Mouse (Mus musculus): ENCODE measurements around the gene Trappc11. TPM values are rescaled to one million over a fixed set of nuclear protein-coding genes. Genes with fewer than 3 reads are reported as not detected.

The Trappc11 gene
- polyA plus RNA-seq, 1 experiment, result 10.8 TPM

- Histone ChIP-seq H3ac (ENCODE audit: control insufficient read depth, insufficient read length, low read depth) (no peak overlapping the region), H3K79me3 (ENCODE audit: low read depth) (no peaks in the 10 kb centered on the region), H3K4me3 (ENCODE audit: insufficient read depth, poor library complexity, severe bottlenecking) (no peak overlapping the region), H3K36me3 (ENCODE audit: control insufficient read depth, insufficient read depth) (no peaks in the 10 kb centered on the region), H3K79me2 (ENCODE audit: control insufficient read depth, insufficient read depth) (no peaks in the 10 kb centered on the region), H3K27me3 (ENCODE audit: control insufficient read depth, insufficient read depth, insufficient read length) (no peaks in the 10 kb centered on the region)
- TF ChIP-seq CTCF (IDR thresholded peaks at IDR 0.05; ENCODE audit: control insufficient read depth, insufficient read depth, insufficient read length) (no peak), MAX (IDR thresholded peaks at IDR 0.05) (no peak), CEBPB (IDR thresholded peaks at IDR 0.05; ENCODE audit: low read depth) (no peak), MYOG (IDR thresholded peaks at IDR 0.05; ENCODE audit: control insufficient read depth, extremely low read depth, insufficient read length) (no peak), USF1 (IDR thresholded peaks at IDR 0.05; ENCODE audit: low read depth) (no peak), FOSL1 (IDR thresholded peaks at IDR 0.05; ENCODE audit: insufficient read depth, low read length, poor library complexity, severe bottlenecking) (no peak), MYOD1 (IDR thresholded peaks at IDR 0.05; ENCODE audit: control insufficient read depth, insufficient read length, low read depth) (no peak)
Observed at GRCm38 (mm10) chr8:47566551-47566950, 33.3 kb upstream of the Trappc11 start.

DNA sequence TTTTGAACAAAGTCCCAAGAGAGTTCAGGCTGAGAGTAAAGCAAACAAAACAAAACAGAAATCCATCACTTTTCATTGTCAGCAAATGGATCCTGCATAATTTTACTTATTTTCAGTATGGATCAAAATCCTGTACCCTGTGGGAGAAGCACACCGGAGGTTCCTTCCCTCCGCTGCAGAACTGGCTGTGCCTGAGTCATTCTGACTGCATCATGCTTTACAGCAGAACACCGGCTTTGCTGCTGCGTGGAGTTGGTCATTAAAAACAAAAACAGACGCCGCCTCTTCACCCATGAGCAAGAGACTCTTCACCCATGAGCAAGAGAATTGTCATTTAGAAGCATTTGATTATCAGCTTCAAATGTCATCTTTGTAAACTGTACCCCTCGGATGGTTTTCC, 27.5 kb upstream of the Trappc11 start:
- H3ac ChIP-seq (ENCODE audit: control insufficient read depth, insufficient read length, low read depth), result no peak overlapping the region
- H3K36me3 ChIP-seq (ENCODE audit: control insufficient read depth, insufficient read depth), result no peaks in the 10 kb centered on the region
- no peak overlapping the region for H3K4me3 ChIP-seq (ENCODE audit: insufficient read depth, poor library complexity, severe bottlenecking)
- no peaks in the 10 kb centered on the region for H3K79me2 ChIP-seq (ENCODE audit: control insufficient read depth, insufficient read depth)
- H3K27me3 ChIP-seq (ENCODE audit: control insufficient read depth, insufficient read depth, insufficient read length), result no peaks in the 10 kb centered on the region
- no peaks in the 10 kb centered on the region for H3K79me3 ChIP-seq (ENCODE audit: low read depth)
- TF ChIP-seq CEBPB (IDR thresholded peaks at IDR 0.05; ENCODE audit: low read depth), result no peak

DNA sequence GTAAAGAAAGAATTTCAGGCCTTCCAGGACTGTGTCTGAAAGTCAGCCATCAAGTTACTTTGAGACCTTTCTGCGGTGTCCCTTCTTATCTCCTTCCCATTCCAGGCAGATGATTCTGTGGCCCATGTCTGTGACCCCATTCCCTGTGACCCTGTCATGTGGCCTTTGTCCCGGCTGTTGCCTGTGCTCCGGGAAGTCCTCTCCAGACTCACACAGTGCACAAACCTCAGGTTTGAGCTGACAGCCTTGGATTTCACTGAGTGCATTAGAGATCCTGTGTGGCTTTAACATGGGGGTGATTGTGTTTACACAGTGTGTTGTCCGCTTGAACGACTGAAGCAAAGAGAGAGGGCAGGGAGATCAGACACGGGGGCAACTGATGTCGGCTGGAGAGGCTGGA, 25.0 kb upstream of the Trappc11 start:
- Histone ChIP-seq H3K27me3 (ENCODE audit: control insufficient read depth, insufficient read depth, insufficient read length) (no peaks in the 10 kb centered on the region), H3K4me3 (ENCODE audit: insufficient read depth, poor library complexity, severe bottlenecking) (no peak overlapping the region), H3ac (ENCODE audit: control insufficient read depth, insufficient read length, low read depth) (no peak overlapping the region), H3K36me3 (ENCODE audit: control insufficient read depth, insufficient read depth) (no peaks in the 10 kb centered on the region), H3K79me3 (ENCODE audit: low read depth) (no peaks in the 10 kb centered on the region), H3K79me2 (ENCODE audit: control insufficient read depth, insufficient read depth) (no peaks in the 10 kb centered on the region)
- no peak for TF ChIP-seq USF1 (IDR thresholded peaks at IDR 0.05; ENCODE audit: low read depth)
- TF ChIP-seq MYOD1 (IDR thresholded peaks at IDR 0.05; ENCODE audit: control insufficient read depth, insufficient read length, low read depth), result no peak
- no peak for TF ChIP-seq MAX (IDR thresholded peaks at IDR 0.05)
- no peak for TF ChIP-seq FOSL1 (IDR thresholded peaks at IDR 0.05; ENCODE audit: insufficient read depth, low read length, poor library complexity, severe bottlenecking)
- no peak for TF ChIP-seq CTCF (IDR thresholded peaks at IDR 0.05; ENCODE audit: control insufficient read depth, insufficient read depth, insufficient read length)
- TF ChIP-seq MYOG (IDR thresholded peaks at IDR 0.05; ENCODE audit: control insufficient read depth, extremely low read depth, insufficient read length), result no peak
- TF ChIP-seq CEBPB (IDR thresholded peaks at IDR 0.05; ENCODE audit: low read depth), result no peak

- Histone ChIP-seq H3K27me3 (ENCODE audit: control insufficient read depth, insufficient read depth, insufficient read length) (no peaks in the 10 kb centered on the region), H3K36me3 (ENCODE audit: control insufficient read depth, insufficient read depth) (peaks cover 7% of the 10 kb centered on the region), H3K79me3 (ENCODE audit: low read depth) (no peaks in the 10 kb centered on the region), H3K4me3 (ENCODE audit: insufficient read depth, poor library complexity, severe bottlenecking) (no peak overlapping the region), H3K79me2 (ENCODE audit: control insufficient read depth, insufficient read depth) (no peaks in the 10 kb centered on the region), H3ac (ENCODE audit: control insufficient read depth, insufficient read length, low read depth) (no peak overlapping the region)
- TF ChIP-seq CTCF (IDR thresholded peaks at IDR 0.05; ENCODE audit: control insufficient read depth, insufficient read depth, insufficient read length), result no peak
Observed at GRCm38 (mm10) chr8:47556446-47556845, 23.2 kb upstream of the Trappc11 start.

- H3K79me3 ChIP-seq (ENCODE audit: low read depth), result no peaks in the 10 kb centered on the region
Observed at GRCm38 (mm10) chr8:47553613-47554012, 20.3 kb upstream of the Trappc11 start.

DNA sequence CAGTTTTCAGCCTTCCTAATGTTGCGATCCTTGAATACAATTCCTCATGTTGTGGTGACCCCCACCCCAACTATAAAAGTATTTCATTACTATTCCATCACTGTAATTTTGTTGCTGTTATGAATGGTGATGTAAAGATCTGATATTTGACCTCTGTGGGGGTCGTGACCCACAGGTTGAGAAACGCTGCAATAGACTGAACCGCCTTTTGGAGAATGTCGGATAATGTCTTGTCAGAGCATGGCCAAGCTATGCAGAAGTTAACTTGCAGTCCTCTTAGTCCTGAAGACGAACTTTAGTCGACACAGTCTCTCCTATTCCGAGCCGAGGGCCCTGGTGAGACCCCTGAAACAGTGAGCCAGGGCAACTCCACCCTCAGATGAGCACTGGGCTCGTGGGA, 13.8 kb upstream of the Trappc11 start:
- Histone ChIP-seq H3K27me3 (ENCODE audit: control insufficient read depth, insufficient read depth, insufficient read length) (no peaks in the 10 kb centered on the region), H3K79me3 (ENCODE audit: low read depth) (no peaks in the 10 kb centered on the region), H3K36me3 (ENCODE audit: control insufficient read depth, insufficient read depth) (peaks cover 93% of the 10 kb centered on the region), H3K4me3 (ENCODE audit: insufficient read depth, poor library complexity, severe bottlenecking) (no peak overlapping the region), H3K79me2 (ENCODE audit: control insufficient read depth, insufficient read depth) (no peaks in the 10 kb centered on the region), H3ac (ENCODE audit: control insufficient read depth, insufficient read length, low read depth) (no peak overlapping the region)
- no peak for TF ChIP-seq MAX (IDR thresholded peaks at IDR 0.05)

More at GRCm38 (mm10) chr8:47553613-47554012, 20.3 kb upstream of the Trappc11 start:
- no peak for TF ChIP-seq FOSL1 (IDR thresholded peaks at IDR 0.05; ENCODE audit: insufficient read depth, low read length, poor library complexity, severe bottlenecking)
- H3K27me3 ChIP-seq (ENCODE audit: control insufficient read depth, insufficient read depth, insufficient read length), result no peaks in the 10 kb centered on the region
- H3K79me2 ChIP-seq (ENCODE audit: control insufficient read depth, insufficient read depth), result no peaks in the 10 kb centered on the region
- no peak overlapping the region for H3ac ChIP-seq (ENCODE audit: control insufficient read depth, insufficient read length, low read depth)
- H3K4me3 ChIP-seq (ENCODE audit: insufficient read depth, poor library complexity, severe bottlenecking), result no peak overlapping the region
- H3K36me3 ChIP-seq (ENCODE audit: control insufficient read depth, insufficient read depth), result peaks cover 34% of the 10 kb centered on the region

- H3K79me2 ChIP-seq (ENCODE audit: control insufficient read depth, insufficient read depth), result no peaks in the 10 kb centered on the region
- no peaks in the 10 kb centered on the region for H3K27me3 ChIP-seq (ENCODE audit: control insufficient read depth, insufficient read depth, insufficient read length)
- no peak for TF ChIP-seq MAX (IDR thresholded peaks at IDR 0.05)
- no peak for TF ChIP-seq MYOG (IDR thresholded peaks at IDR 0.05; ENCODE audit: control insufficient read depth, extremely low read depth, insufficient read length)
- TF ChIP-seq USF1 (IDR thresholded peaks at IDR 0.05; ENCODE audit: low read depth), result no peak
- TF ChIP-seq MYOD1 (IDR thresholded peaks at IDR 0.05; ENCODE audit: control insufficient read depth, insufficient read length, low read depth), result no peak
- no peak for TF ChIP-seq CTCF (IDR thresholded peaks at IDR 0.05; ENCODE audit: control insufficient read depth, insufficient read depth, insufficient read length)
- TF ChIP-seq CEBPB (IDR thresholded peaks at IDR 0.05; ENCODE audit: low read depth), result no peak
- H3K79me3 ChIP-seq (ENCODE audit: low read depth), result no peaks in the 10 kb centered on the region
- H3K4me3 ChIP-seq (ENCODE audit: insufficient read depth, poor library complexity, severe bottlenecking), result no peak overlapping the region
- peaks cover 71% of the 10 kb centered on the region for H3K36me3 ChIP-seq (ENCODE audit: control insufficient read depth, insufficient read depth)
- H3ac ChIP-seq (ENCODE audit: control insufficient read depth, insufficient read length, low read depth), result no peak overlapping the region
Observed at GRCm38 (mm10) chr8:47544094-47544493, 10.8 kb upstream of the Trappc11 start.
